Mouse (Mus musculus) megakaryocyte, embryonic 14.5 days (primary cell): ENCODE data around the gene Slc16a1.
"Not testable (repeated sequence)": the region's sequence is repeated elsewhere in the genome, so short reads cannot be mapped to it uniquely, and the experiment has no call there.

Source experiments
- FLI1 ChIP-seq: IDR thresholded peaks from 2 replicates; pipeline ENCODE4 v1.6.1; 2012; ENCODE audit warnings: low read length, inconsistent platforms, mixed read lengths
- GATA1 ChIP-seq: IDR thresholded peaks from 3 replicates; pipeline ENCODE4 v1.6.1; 2012; ENCODE audit warnings: mixed read lengths, low read length, inconsistent platforms, borderline replicate concordance

- TF ChIP-seq GATA1, FLI1: not testable (repeated sequence)
These were observed 69.3 kb downstream of the Slc16a1 start for GRCm38 (mm10) chr3:104707772-104708144.
